Mouse (Mus musculus): ENCODE results near the gene Edil3.
"Not testable (repeated sequence)": the region's sequence is repeated elsewhere in the genome, so short reads cannot be mapped to it uniquely, and the experiment has no call there.

Edil3 gene

DNA sequence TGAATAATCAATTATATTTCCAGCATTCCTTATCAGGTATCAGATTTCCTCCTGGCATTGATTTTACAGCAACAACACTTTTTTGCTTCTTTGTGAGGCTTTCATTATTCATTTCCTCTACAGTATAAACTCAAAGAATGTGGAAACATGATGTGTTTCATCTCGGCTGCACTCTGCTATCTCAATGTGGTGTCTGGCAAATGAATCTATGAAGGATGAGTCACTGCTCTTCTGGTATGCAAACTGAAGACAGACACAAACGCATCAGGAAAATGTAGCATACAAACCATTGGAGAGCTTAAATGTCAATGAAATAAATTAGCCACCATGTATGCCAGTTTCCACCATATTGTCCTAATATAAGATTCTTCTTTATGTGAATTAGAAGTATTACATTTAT lies 117.3 kb downstream of the Edil3 start:
- no peak for DNase-seq (ENCODE audit: low read depth in 2 of 2, low spot score in 2 of 2)

DNA sequence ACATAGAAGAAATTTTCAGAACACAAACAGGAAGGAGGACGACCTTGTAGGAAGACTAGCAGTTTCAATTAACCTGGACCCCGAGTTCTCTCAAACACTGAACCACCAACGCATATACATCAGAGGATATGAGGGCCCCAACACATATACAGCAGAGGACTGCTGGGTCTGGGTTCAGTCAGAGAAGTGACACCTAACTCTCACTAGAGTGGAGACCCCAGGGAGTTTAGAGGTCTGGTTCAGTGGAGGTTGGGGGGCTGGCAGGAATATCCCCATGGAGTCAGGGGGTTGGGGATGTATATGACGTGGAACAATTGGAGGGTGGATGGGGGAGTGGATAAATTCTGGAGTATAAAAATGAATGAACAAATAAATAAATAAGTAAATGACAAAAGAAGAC lies 151.1 kb downstream of the Edil3 start:
- DNase-seq (ENCODE audit: low read depth in 2 of 2, low spot score in 2 of 2): no peak

DNA sequence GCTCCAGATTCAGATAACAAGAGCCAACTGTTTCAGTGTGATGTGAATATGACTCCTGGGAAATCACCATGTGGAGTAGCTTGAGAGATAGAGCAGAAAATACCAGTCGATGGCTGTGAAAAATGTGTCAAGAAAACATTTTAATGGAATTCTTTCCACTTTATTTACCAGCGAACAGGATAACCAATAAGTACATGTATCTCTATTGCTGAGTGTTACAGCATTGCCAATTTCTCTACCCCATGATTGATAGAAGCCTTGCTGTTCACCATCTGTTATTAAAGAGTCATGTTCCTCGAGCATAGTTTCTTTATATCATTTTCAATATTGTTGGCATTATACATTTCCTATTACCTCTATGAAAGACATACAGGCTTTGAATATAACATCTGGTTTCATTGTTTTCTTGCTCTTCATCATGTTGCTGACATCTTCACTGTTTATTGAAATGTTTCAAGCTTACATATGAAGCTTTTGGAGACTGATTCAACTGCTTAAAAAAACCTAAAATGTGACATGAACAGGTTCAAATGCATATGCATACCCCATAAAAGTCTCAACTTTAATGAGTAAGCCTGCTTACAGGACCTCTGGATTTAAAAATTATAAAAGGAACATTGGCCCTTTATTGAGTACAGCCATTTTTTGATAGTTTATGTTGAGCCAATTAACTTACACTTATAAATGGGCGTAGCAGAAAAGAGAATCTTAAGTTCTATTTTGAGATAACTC lies 186.6 kb downstream of the Edil3 start:
- no peak for DNase-seq (ENCODE audit: low read depth in 2 of 2, low spot score in 2 of 2)

DNA sequence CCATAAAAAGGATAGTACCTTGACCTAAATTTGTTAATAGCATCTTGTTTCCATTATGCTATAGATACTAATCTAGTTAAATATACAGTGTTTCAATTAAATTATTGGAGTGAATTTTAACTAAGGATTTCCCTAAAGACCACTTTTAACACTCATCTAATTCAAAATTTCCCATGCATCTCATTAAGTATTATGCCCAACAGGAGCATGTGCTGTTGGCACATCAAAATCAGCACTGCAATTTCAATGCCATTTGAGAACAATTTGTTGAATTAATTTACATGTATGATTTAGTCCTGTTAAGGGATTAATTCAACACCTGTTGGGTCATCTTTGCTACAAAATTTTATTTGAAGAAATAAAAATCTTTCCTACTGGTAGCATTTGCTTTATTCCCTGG lies 191.2 kb downstream of the Edil3 start:
- DNase-seq (ENCODE audit: low read depth in 2 of 2, low spot score in 2 of 2): no peak

DNA sequence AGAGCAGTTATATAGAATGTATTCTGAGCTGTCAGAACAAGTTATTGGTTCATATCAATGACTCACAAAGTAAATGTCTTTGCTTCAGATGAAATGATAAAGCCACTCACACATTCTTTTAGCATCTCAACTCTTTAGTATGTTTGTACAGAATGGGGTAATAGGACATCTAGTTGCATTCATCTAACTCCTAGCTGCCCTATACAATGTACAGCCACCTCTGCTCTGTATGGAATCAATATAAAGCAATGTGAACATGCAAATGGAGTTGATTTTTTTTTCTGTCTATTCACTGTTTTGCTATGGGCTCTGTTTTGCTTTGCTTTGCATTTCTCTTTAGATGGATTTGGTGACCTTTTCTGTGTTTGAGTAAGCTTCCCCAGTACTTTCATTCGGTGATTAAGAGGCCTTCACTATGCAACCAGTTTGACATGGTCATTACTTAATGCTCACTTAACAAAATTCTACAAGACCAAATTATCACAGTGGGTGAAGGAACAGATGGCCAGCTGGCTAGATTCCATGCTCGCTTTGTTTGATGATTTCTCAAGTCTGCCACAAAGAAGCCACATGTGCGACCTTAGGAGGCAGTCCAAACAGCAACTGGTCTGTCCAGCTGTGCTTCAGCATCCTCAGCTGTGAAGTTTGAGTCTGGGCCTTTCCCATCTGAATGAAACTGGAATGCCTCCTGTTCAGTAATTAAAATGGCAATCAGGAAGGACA lies 208.7 kb downstream of the Edil3 start:
- DNase-seq (ENCODE audit: low read depth in 2 of 2, low spot score in 2 of 2): no peak

DNA sequence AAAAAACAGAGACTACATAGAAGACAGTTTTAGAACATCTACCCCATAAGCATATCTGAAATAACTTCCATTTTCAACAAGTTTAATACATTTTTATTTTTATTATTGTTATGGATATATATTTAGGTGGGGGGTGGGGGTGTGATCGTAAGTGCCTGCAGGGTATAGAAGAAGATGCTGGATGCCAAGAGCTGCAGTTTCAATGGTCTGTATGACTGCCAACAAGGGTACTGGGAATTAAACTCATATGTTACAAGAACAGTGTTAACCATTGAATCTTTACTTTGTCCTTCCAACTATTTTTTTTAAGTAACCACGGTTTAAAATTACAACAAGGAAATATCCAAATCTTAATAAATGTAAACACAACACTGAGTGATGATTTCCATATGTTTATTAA lies 214.4 kb downstream of the Edil3 start:
- no peak for DNase-seq (ENCODE audit: low read depth in 2 of 2, low spot score in 2 of 2)

DNA sequence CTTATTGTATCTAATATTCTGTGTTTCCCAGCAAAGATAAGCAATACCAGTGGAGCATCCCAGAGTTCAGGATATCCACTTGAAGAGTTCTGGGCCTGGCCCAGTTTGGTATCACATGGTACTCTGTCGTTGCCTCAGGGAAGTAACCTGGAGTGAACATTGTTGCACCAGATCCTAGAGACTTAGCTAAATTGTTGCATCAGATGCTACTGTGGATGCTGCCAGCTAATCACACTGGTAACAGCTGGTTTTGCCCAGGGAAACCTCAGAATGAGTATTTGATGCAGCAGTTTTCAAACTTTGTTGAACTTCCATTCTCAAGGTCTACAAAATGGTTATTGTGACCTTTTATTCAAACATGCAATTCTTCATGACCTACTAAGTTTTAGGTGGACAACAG lies 220.2 kb downstream of the Edil3 start:
- no peak for DNase-seq (ENCODE audit: low read depth in 2 of 2, low spot score in 2 of 2)

DNA sequence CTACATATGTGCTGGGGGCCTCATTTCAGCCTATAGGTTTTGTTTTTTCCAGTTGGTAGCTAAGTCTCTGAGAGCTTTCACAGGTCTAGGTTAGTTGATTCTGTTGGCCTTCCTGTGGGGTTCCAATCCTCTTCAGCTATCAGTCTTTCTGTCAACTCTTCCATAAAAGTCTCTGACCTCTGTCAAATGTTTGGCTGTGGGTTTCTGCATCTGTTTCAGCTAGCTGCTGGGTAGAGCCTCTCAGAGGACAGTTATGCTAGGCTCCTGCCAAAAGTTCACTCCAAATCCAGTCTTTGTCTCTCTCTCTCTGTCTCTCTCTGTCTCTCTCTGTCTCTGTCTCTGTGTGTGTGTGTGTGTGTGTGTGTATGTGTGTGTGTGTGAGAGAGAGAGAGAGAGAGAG lies 248.9 kb downstream of the Edil3 start:
- DNase-seq (ENCODE audit: low read depth in 2 of 2, low spot score in 2 of 2): not testable (repeated sequence)

DNA sequence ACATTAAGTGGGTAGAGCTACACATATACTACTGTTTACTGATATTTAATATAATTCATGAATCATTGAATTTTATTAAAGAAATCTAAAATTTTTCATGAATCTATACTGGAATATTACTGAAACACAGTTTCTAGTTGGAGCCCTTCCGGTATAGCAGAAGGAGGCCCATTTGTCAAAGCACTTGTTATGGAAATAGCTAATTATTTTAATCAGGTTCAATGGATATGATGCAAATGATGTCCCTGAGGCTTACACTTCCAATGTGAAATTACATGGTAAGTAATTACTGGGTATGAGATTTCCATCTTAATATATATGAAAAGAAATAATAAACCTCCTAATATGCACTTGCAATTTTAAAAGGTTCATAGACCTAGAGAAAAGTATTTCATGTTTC lies 254.9 kb downstream of the Edil3 start:
- DNase-seq (ENCODE audit: low read depth in 2 of 2, low spot score in 2 of 2): no peak

DNA sequence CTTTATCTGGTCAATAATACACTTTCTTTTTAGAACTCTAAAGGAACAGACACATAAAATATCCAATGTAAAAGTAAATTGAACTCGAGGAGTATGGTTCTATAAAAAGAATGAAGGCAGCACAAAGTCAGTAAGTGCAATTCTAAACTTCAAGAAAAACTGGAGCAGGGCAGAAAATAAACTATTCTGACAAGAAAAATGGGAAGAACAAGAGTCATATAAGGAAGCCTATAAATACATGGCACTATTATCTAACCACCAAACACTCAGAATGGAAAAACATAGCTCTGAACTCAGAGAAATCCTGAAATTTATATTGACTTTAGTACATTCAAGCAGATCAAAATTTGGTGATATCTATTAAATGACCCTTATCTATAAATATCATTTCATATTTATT lies 284.6 kb downstream of the Edil3 start:
- no peak for DNase-seq (ENCODE audit: low read depth in 2 of 2, low spot score in 2 of 2)

DNA sequence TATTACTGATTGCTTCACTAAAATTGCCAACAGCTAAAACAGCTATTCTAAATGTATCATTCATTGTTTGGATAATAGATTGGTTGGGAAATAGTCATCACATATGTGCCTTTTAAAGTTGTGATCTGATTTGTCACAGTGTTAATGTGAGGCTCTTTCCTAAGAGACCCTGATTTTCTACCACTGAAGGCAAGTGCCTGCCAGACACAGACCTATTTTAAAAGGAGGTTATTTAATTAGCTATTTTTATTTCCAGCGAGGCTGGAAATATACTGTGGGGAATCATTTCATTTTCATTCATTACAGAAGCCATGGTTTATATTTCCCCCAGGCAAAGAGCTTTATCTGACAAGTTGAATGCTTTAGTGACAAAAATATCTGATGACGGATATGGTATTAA lies 296.3 kb downstream of the Edil3 start:
- DNase-seq (ENCODE audit: low read depth in 2 of 2, low spot score in 2 of 2): no peak

DNA sequence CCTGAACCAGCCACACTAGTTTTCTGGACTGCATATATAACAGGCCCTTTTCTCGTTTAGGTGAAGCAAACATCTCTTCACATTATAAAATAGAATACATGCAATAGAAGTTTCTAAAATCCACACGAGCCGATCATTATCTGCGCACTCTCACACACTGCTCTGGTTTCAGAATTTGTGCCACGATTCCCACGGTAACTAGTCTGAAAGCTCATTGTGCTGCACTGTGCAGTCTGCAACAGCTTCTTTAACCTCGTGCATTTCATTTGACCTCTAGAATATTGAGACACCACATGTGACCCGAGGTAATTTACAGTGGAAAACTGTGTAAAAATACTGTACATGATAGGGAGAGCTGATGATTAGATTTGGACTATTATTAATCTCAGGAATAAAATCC lies 298.5 kb downstream of the Edil3 start:
- DNase-seq (ENCODE audit: low read depth in 2 of 2, low spot score in 2 of 2): no peak

DNA sequence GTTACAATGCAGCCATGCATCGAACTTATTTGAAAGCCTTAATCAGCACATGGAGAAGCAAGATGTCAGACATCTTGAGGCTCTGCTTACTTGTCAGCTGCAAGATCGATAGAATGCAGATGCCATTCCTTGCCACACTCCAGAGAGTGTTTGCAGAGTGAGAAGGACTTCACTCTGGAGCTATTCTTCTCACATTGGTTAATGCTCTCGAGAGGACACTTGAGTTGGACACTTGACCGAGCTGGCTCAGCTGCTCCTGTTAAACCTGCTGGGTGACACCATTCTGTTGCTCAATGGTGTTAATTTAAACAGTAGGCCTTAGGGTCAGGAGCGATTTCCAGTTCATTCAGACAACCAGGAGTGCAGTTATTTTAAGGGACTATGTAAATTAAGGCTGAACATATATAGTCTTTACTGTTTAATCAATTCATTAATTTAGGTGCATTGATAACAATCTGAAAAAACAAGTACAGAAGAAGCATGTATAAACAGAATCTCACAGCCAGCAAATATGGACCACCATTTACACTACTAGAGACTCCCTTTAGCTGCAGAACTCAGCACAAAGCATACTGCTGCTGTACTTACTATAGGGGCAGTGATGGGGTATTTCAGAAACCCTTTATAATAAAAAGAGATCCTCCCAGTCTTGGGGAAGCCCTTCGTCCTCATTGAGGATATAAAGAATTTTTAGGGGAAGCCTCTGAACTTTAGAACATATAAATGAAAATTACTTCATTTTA lies 301.4 kb downstream of the Edil3 start:
- DNase-seq (ENCODE audit: low read depth in 2 of 2, low spot score in 2 of 2): no peak

DNA sequence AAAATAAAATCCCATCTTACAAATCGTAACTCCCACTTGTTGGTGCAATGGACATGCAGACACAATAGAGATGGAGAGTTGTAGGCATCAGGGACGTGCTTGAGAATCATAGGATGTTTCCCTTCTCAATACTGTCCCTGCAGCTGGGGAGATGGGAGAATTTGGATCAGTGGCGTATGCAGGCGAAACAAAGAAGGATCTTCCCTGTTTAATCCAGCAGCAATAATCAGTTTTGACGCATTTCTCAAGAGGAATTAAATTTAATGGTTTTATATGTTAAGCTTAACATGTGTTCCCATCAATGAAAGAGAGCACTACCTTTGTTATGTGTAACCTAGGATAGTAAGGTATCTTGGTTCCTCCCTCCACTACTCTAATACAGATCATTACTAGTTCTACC lies 302.1 kb downstream of the Edil3 start:
- no peak for DNase-seq (ENCODE audit: low read depth in 2 of 2, low spot score in 2 of 2)

DNA sequence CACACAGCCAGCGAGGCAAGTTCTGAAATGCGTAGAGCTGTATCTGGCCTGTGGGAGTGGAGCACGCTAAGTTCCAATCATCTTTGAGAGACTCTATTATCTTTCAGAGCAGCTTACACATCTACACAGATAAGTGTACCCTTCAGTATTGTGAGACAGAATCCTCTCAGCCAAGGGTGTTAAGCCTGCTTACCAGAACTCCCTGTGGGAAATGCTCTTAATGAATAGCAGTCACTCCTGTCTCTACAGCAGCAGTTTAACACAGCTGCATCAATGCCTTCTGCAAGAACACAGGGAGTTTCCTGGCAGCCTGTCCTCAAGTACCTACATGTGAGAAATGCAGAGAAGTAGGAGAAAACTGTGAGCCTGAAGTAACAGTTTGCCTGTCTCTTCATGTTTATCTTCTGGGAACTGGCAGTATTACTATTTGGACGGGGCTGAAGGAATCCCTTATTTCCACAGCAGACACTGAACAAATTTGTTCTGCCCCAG lies 324.8 kb downstream of the Edil3 start:
- no peak for DNase-seq (ENCODE audit: low read depth in 2 of 2, low spot score in 2 of 2)

DNA sequence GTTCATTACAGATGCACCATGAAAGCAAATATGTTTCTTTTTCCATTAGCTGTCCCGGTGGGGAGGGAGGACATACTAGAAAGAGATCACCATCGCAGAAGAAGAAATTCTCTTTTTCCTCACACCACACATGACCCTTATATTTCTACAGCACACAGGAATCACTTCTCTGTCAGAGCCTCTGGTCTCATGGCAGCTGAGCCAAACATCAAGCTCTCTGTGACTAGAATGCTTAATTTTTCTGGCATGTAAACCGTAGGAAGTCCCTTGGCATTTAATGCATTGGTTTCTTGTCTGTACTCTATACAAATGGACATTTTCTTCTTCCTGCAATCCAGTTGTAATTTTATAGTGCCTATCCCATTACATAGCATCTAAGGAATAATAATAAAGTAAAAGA lies 330.6 kb downstream of the Edil3 start:
- DNase-seq (ENCODE audit: low read depth in 2 of 2, low spot score in 2 of 2): no peak

DNA sequence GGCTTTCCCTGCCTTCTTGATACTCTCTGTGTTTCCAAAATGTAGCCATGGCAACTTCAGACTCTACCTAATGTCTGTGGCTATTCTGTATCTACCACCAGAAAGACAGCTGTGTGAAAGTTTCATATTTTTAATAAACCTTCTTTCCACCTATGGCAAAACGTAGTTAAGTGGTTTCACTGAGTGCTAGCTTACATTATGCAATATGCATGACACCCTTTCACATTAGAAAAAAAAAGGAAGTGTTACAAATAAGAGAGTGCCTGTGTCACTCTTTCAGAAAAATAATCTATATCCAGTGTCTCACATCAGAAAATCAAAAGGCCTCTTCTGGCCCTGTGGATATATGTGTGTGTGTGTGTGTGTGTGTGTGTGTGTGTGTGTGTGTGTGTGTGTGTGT lies 346.7 kb downstream of the Edil3 start:
- DNase-seq (ENCODE audit: low read depth in 2 of 2, low spot score in 2 of 2): no peak

DNA sequence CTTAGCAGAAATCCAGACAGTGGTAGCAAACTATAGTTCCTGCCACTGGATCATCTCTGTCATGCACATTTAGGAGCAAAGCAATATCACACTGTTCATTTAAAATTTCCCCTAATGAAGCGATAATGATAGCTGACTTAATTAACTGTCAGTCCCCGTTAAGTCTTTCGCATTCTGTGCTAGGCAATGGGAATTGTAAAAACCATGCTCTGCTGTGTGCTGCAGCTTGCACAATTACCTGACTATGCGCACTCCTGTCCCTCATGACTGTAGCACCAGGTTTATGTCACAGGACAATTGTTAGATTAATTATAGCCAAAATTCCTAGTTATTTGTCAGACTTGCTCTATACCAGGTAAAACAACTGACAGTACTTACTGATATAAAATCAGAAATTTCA lies 348.8 kb downstream of the Edil3 start:
- DNase-seq (ENCODE audit: low read depth in 2 of 2, low spot score in 2 of 2): no peak

DNA sequence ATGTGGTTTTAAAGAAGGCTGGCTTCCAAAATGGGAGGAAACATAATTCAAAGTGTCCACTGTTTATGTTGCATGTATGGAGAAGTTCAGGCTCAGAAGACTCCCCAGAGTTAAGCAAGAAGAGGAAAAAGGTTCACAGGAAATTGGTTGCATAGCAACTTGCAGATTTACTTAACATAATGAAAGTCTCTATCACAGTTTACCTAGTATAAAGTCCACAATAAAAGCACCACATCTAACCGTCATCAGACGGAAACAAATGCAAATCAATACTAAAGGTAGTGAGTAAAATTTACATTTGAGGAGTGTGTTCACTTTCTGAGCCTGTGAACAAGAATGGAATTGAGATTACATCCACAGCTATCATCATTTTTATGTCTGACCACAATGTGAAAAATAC lies 353.9 kb downstream of the Edil3 start:
- DNase-seq (ENCODE audit: low read depth in 2 of 2, low spot score in 2 of 2): no peak

DNA sequence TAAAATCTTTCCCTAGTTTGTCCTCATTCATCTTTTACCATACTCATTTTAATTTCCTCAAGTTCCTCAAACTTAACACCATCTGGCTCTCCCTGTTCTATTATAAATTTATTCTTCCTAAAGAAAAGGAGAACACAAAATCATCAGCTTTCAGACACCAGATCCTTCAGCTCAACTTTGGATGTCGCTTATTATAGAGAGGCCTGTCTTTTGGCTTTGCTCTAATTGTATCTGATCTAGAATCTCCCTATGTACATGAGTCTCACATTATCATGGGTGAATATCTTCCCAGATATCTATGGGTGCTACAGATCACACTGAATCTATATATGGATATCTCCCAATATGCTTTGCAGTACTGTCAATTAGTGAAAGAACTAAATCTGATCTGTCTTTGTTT lies 367.8 kb downstream of the Edil3 start:
- no peak for DNase-seq (ENCODE audit: low read depth in 2 of 2, low spot score in 2 of 2)

DNA sequence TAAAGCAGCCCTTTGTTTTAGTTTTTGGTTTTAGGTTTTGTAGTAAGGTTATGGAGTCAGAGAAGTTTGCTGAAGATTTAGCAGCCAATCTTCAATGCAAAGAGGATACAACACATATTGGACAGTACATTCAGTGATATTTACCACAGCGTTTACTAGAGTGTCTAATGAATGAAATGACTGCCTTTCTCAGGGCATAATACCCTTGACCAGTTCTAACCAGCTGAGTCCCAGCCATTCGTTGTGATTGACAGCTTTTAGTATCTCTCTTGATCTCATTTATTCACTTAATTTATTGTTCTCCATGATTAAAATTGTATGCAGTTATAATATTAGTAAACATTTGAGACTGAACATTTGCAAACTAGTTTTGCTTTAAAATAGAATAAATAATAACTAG lies 375.7 kb downstream of the Edil3 start:
- no peak for DNase-seq (ENCODE audit: low read depth in 2 of 2, low spot score in 2 of 2)

DNA sequence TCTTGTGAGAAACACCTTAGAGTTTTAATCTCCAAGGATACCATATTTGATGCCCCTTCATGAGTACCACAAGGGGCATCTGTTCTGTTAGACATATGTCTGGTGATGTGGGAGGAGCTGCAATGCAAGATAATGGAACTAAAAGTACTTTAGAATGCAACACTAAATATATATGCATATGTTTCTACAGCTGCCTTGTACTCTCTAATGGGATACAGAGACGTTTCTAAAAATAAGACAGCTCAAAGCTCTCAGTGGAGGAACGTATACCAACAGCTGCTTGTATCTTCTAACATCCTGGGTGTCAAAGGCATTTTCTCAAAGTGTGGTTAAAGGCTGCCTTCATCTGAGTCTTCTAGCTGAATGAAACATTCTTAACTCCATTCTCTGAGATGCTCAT lies 378.0 kb downstream of the Edil3 start:
- no peak for DNase-seq (ENCODE audit: low read depth in 2 of 2, low spot score in 2 of 2)
